Mouse (Mus musculus) lung, postnatal 10 days (tissue): ENCODE measurements at regions not wholly inside any gene's neighbourhood (a gene's known extent, or its start where the extent isn't known, plus 50 kb on each side); places are given as distances from the start of the nearest gene placed in this dataset.

Source experiments
- DNase-seq: peaks from one replicate; pipeline ENCODE4 v3.0.0; 2021

GRCm38 (mm10) chr13:60364778-60365672, 187.9 kb upstream of the Gas1 start:
- peak; percentile 55 for DNase-seq

GRCm38 (mm10) chr13:60369216-60369615, 192.1 kb upstream of the Gas1 start:
- DNase-seq = no peak

GRCm38 (mm10) chr13:60371656-60372055, 194.5 kb upstream of the Gas1 start:
- no peak for DNase-seq

GRCm38 (mm10) chr13:60376705-60377104, 199.5 kb upstream of the Gas1 start:
- no peak for DNase-seq

- DNase-seq = no peak
Observed at GRCm38 (mm10) chr13:60382855-60383254, 205.7 kb upstream of the Gas1 start.

- no peak for DNase-seq
Observed at GRCm38 (mm10) chr13:60398836-60399235, 202.9 kb upstream of the Dapk1 start.

GRCm38 (mm10) chr13:60400764-60401487, 200.8 kb upstream of the Dapk1 start:
- DNase-seq = no peak

- DNase-seq = no peak
Observed at GRCm38 (mm10) chr13:60403471-60403870, 198.3 kb upstream of the Dapk1 start.

GRCm38 (mm10) chr13:60407344-60407743, 194.4 kb upstream of the Dapk1 start:
- no peak for DNase-seq

GRCm38 (mm10) chr13:60409706-60410502, 191.8 kb upstream of the Dapk1 start:
- DNase-seq = no peak

- DNase-seq = no peak
Observed at GRCm38 (mm10) chr13:60416024-60416423, 185.7 kb upstream of the Dapk1 start.

- no peak for DNase-seq
Observed at GRCm38 (mm10) chr13:60417015-60417414, 184.7 kb upstream of the Dapk1 start.

- peak; percentile 29 for DNase-seq
Observed at GRCm38 (mm10) chr13:60417436-60418158, 184.2 kb upstream of the Dapk1 start.

GRCm38 (mm10) chr13:60420386-60420785, 181.4 kb upstream of the Dapk1 start:
- no peak for DNase-seq

GRCm38 (mm10) chr13:60420842-60421696, 180.7 kb upstream of the Dapk1 start:
- peak; percentile 31 for DNase-seq

GRCm38 (mm10) chr13:60424267-60424666, 177.5 kb upstream of the Dapk1 start:
- no peak for DNase-seq

- DNase-seq = no peak
Observed at GRCm38 (mm10) chr13:60425140-60425539, 176.6 kb upstream of the Dapk1 start.

- DNase-seq = no peak
Observed at GRCm38 (mm10) chr13:60425556-60425955, 176.2 kb upstream of the Dapk1 start.

- no peak for DNase-seq
Observed at GRCm38 (mm10) chr13:60426192-60426840, 175.4 kb upstream of the Dapk1 start.

GRCm38 (mm10) chr13:60427077-60427476, 174.7 kb upstream of the Dapk1 start:
- DNase-seq = no peak
